Mouse (Mus musculus): ENCODE measurements around the gene Trim11.

Gene Trim11

DNA sequence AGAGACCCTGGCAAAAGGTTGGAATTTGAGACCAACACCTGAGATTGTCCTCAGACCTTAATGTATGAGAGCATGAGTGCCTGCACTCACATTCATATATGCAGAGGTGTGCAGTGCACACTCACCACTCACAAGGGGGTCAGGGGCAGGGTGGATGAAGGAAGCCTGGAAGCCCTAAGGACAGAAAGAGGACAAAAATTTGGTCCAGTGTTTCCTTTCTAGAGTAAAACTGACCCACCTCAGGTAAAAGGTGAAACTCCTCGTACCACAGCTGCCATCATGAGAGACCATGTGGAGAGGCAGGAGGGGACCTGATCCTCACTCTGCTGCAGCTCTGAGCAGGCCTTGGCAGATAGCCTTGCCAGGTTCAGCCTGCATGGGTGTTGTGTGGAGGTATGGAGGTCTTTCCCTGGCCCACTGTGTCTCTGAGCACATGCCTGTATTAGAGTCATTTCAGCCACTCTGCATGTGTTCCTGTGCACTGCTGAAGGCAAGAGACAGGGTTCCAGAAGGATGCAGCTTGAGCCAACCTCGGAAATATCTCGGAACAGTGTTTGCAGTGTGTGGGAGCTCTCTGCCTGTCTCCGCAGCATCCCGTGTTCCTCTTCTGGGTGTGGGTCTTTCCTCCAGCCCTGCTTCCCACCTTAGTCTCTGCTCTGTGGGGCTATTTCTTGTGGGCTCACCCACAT is 20.5 kb upstream of the Trim11 start:
- no peak for DNase-seq

DNA sequence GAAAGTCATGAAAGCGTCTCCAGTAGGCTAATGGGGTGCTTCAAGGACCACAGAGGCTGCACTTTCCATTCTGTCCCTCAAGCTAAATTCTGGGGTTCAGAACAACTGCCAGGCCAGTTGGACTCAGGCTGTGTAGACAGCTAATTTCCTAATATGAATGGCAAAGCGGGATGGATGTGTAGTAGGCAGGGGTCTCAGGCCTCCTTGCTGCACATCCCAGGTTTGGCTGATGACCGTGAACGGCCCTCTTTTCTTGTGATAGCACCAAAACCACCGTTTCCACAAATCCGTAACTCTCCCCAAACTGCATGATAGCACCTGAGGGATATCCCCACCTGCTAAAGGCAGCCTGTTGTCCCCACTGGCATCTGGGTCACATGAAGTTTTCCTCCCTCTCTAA is 19.4 kb upstream of the Trim11 start:
- DNase-seq = no peak

DNA sequence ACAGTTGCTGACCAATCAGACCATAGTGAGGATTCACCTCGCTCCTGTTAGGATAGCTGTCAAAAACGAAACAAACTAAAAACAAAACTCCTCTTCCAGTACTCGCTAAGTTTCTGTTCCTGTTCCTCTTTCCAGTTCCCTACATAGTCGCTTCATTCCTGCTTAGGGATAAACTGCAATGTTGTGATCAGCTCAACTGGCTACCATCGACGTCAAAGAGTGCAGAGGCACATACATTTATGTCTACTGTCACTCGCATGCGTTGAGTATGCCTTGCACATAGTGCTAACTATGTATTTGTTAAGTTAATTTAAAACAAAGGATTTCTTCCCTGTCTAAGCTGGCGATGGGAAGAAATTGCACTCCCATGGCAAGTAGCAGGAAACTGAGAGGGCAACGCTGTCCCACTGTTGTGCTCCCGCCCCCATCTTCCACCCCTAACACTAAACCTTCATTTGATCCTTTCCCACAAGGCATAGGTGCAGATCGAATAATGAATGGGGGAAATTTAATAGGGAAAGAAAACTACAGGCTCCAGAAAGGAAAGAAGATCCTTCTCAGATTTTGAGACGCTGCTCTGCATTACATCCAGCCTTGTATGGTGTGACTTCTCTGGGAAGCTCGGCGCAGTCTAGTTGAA is 18.6 kb upstream of the Trim11 start:
- no peak for DNase-seq

DNA sequence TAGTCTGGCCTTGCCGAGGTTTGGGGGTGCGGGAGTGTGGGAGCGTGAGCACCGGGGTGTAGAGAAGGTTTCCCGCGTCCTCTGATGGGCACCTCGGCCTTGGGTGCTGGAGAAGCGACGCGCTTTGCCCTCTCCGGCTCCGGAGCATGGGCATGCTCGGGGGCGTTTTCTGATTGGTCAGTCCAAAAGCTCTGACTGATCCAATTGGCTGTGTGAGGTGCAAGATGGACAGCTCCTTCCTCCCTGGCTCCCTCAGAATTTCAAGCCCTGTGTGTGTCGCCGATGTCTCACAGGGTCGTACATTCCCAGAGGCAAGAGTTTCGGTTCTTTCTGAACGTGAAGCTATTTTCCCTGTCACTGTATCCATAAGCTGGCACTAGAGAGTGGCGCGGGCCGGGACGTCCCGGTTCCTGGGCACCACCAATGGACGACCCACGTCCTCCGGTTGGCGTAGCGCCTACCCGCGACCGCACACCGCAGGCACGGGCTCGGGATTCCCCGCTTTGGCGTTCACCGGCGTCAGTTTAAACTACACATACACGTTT is 17.9 kb upstream of the Trim11 start:
- DNase-seq = peak; percentile 88

DNA sequence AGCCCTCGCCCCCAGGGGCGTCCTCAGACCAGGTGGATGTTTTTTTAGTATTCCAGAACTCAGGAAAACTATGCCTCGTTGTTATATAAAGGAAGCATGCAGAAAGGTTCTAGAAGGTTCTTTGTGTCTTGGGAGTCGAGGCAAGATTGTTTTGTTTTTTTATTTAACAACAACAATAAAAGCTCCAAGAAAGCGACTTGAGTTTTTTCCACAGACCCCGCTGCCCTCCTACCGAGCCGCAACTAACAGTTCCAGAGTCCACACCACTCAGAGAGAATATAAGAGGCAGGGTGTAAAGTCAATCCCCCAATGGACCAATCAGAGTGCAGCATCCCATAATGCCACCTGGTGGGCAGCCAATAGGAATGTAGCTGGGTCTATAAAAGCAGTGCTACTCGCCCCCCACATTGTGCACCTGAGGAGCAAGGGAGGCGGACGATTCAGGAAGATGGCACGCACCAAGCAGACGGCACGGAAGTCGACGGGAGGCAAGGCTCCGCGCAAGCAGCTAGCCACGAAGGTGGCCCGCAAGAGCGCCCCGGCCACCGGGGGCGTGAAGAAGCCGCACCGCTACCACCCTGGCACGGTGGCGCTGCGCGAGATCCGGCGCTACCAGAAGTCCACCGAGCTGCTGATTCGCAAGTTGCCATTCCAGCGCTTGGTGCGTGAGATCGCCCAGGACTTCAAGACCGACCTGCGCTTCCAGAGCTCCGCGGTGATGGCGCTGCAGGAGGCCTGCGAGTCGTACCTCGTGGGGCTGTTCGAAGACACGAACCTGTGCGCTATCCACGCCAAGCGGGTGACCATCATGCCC is 16.3 kb upstream of the Trim11 start:
- no peak for DNase-seq

DNA sequence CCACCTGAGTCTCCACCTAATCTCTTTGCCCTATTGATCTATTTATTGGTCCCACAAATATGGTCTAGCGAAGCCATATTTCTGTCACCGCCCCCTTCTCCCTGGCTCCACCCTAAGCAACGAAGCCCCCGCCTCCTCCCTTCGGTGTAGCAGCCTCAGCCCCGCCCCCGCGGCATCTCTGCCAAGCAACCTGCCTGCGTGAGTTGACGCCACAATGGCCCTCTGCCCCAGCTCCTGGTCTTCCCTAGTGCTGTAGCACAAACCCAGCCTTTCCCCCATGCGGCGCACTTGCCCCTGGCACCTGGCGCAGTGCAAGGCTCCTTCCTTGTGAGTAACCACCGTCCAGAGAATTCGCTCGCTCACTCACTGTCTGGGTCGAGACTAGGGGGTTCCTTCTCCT is 14.3 kb upstream of the Trim11 start:
- peak; percentile 70 for DNase-seq

DNA sequence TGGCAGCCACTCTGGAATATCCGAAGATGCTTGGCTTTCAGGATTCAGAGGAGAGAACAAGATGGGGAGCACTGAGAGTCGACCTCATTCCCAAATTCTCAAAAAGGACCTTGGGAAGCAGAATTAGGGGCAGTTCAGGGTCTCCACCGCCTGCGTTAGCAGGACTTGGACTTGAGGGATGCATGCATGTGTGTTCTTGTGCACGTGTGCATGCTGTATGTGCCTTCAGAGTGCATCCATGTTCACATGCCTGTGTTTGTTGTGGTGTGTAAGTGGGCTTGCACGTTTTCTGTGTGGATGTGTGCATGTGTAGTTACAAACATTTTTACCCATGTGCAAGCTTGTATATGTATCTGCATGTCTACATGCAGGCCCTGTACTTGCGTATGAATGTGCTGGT is 13.7 kb upstream of the Trim11 start:
- no peak for DNase-seq

DNA sequence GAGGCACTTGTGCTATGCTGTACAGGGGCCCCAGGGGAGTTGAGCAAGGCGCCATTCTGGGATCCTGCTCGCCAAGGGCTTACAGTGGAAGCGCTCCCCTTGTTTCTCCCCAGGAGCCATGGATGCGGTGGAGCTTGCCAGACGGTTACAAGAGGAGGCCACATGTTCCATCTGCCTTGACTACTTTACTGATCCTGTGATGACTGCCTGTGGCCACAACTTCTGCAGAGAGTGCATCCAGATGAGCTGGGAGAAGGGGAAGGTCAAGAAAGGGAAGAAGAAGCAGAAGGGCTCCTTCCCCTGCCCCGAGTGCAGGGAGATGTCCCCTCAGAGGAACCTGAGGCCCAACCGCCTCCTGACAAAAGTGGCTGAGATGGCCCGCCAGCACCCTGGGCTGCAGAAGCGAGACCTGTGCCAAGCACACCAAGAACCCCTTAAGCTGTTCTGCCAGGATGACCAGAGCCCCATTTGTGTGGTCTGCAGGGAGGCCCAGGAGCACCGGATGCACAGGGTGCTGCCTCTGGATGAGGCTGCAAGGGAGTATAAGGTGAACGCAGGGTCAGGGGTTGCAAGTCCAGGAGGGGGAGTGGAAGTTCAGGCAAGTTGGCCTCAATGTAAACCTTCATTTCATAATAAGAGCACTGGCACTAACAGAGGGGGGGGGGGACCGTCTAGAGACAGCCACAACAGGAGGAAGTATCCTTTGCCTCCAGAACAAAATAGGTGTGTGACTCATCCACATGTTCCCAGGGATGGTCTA is 12.7 kb upstream of the Trim11 start:
- DNase-seq = no peak

DNA sequence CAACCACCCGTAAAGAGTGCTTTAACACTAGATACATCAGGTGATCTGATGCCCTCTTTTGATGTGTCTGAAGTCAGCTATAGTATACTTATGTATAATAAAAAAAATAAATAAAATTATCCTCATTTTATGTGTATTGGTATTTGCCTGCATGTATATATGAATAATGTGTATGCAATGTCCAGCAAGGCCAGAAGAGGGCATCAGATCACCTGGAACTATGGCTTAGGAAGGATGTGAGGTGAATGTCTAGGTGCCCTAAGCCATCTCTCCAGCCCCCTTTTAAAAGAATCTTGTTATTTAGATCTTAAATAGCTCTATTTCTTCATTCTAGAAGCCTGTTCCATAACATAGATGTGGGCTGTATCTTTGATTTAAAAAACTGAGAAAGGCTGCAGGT is 10.5 kb upstream of the Trim11 start:
- DNase-seq = peak; percentile 57

DNA sequence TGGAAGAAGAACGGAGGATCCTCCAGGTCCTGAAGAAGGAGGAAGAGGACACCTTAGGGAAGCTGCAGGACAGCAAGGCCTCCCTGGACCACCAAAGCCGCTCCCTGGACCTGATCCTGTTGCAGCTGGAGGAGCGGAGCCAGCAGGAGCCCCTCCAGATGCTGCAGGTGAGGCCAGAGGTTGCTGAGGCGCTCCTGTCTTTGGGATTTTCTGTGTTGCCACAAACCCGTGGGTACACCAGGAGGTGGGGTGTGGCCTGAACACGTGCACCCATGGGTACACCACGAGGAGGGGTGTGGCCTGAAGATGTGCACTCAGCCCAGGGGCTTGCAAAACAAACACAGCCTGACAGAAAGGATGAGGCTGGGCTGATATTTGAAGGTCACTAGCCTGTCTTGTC is 9.3 kb upstream of the Trim11 start:
- no peak for DNase-seq

DNA sequence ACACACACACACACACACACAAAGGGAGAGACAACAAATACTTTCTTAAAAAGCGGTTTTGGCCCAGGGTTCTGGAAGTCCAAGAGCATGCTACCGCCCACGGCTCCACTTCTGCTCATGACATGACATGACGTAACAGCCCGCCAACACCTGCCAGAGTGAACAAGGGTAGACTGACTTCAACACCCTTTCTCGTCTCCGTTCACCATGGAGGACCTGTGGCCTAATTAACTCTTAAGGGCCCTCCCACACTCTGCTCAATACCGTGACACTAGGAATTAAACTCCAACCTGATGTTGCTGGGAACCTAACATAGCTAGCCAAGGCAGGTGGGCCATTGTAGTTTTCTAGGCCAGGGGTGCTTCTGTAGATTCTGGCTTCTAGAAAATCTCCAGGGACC is 8.9 kb upstream of the Trim11 start:
- no peak for DNase-seq

DNA sequence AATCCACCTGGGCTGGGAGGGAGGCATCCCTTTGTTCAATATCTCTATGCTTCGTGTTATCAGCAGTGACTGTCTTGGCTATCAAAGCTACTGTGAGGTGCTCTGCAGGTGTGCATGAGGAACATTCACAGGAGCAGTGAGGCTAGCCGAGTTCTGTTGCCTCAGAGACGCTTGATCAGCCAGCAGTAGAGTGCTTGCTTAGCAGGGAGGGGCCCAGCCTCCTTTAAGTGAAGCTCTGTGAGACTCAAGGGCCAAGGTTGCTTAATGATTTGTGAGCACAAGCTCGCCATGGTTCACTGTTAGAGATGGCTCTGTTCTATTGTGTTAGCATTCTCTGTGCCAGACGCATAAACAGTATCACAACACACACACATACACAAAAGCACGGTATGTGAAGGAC is 8.2 kb upstream of the Trim11 start:
- DNase-seq = peak; percentile 70

DNA sequence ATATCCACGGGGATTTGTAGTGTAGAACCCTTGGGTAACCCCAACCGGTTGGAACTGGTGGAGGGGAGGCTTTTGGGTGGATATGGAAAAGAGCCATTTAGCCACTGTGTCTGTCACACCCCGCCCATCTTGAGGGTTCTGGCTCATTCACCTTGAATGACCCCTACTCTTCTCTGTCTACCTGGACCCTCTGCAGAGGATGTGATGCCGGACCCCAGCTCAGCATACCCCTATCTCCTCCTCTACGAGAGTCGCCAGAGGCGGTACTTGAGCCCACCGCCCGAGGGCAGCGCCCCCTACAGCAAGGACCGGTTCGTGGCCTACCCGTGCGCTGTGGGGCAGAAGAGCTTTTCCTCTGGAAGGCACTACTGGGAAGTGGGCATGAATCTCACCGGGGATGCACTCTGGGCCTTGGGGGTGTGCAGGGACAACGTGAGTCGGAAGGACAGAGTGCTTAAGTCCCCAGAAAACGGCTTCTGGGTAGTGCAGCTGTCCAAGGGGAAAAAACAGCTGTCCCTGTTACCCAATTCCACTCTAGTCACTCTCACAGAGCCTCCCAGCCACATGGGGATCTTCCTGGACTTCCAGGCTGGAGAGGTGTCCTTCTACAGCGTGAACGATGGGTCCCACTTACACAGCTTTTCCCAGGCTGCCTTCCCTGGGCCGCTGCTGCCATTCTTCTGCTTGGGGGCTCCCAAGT is 6.9 kb upstream of the Trim11 start:
- no peak for DNase-seq

DNA sequence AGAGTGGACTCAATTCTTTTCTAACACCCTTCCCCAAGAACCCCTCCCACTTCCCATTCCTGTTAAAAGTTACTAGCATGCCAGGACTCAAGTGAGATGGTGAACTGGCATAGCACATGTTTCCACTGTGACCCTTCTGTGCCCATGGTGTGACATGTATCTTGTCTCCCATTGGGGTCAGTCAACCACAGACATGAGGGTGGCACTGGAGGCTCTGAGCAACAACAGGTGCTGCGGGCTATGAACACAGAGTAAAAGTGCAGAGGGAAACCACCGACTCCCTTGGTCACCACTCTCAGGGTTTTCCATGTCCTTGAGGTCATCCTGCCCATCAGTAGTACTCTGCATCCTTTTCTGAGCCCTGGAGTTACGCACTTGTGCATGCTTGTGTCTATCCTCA is 6.1 kb upstream of the Trim11 start:
- DNase-seq = no peak

DNA sequence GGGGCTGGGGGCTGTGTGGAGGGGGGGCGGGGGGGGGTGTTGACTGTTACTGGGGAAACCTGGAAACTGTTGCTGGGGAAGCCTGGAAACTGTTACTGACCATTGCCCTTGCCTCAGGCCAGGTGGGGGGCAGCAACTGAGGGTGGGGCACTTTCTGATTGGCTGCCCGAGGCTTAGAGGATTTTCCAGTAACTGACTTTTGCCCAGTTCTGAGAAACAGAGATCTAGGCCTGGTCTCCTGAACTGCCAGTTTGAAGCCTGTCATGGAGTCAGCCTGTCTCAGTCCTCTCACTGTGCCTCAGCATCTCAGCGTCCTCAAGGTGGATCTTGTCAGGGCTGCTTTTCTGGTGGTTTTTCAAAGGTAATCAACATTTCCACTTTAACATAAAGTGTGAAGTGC is 3.5 kb upstream of the Trim11 start:
- DNase-seq = no peak

DNA sequence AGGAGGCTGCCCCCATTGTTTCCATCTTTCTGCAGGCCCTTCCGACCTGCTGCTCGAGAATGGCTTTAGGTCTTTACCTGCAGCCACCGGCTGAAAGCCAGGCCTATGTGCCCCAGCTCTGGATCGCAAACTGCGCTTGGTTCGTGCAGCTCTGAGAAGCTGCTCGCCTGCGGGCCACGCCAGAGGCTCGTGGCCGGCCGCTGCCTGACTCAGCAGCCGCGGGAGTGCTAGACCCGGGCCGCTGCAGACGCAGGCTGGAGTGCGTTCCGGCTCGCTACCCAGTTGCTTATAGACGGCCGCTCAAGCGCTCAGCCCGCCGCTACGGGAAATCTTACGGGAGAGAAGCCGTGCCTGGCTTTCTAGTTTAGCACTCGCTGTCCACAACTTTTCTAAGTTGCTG is 743 bp upstream of the Trim11 start:
- DNase-seq = no peak

DNA sequence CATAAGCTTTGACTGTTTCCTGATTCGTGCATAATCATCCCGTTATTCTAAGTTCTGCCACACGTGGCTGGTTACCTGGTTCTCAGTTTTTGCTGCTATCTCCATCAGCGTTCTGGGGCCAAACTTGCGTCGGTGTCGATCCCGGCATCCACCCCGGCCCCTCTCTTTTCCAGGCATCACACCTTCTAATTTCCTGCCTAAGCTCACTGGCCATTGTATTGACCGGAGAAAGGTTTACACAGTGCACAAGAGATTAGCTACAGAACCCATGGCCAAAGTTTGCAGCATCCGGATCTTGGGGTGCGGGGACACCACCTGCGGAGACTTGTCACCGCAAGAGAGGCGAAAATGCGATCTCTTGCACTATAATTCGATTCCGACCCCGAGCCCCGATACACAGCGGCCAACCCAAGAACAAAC is 276 bp upstream of the Trim11 start:
- no peak for DNase-seq

DNA sequence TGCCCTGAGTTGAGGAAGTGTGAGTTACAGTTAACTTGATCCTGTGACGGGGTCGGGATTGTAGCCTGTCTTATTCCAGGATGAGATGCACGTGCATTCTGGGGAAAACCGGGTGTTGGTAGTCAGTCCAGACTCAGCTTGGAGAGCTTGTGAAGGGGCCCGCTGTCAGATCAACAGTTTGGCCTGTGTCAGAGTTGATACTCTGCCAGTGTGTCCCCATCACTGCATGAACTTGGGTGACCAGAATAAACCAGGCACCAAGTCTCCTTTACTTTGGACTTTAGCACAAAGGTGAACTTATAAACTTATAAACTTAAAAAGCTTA is 775 bp downstream of the Trim11 start:
- no peak for DNase-seq

DNA sequence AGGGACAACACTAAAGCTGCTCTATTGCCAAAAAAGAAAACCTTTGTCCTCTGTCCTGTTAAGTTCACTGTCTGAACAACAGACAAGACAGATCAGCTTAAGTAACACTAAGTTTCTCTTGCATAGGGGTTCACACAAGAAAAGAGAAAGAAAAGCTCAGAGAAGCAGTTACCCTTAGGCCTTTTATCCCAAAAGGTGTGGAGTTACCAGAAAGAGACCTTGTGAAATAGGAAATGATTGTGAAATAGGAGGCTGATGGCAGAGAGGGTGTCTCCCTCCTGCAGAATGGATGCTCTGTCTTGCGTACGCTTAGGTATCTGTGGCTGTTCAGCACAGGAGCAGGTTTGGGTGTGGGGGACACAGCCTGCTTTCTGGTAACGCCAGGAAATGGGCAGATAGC is 1.3 kb downstream of the Trim11 start:
- DNase-seq = no peak

DNA sequence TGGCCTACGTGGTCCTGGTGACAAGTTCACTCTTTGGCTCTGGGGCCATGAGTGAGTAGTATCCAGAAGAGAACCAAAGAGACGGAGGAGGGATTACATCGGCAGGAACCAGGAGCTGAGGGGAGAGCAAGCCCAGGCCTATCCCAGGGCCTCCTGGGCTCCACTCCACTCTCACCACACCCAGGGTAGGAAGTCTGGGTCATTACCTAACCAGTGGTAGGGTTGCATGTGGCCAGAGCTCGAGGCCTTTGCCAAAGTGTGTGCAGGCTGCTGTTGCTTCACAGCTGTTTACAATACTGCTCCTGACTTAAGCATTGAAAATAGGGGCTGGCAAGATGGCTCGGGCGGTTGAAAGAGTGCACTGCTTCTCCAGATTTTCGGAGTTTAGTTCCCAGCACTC is 1.8 kb downstream of the Trim11 start:
- peak; percentile 46 for DNase-seq

DNA sequence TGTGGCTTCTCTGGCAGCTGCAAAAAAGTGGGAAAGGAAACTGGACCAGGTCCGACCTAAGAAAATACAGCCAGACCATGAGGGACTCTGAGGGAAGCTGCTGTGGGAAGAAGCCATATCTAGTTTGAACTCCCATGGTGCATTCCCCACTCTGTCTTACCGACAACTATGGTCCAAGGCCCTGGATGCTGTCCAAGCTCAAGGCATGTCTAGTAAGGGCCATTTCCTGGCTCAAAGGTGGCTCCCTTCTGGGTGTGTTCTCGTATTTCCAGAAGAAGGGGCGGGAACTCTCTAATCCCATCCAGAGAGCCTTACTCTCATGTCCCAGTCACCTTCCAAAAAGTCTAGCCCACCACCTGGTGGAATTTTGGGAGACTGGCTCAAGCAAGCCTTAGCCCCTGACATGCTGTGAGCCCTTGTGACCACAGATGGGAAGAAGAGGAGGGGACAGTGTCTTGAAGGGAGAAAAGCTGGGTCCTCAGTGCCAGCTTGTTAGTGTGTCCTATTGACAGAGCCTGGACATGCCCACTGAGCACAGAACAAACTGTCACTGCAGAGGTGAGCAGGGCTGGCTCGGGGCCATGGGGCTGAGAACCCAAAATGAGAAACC is 2.6 kb downstream of the Trim11 start:
- no peak for DNase-seq
